Mouse (Mus musculus): ENCODE measurements around the gene Slc23a2. TPM values are rescaled to one million over a fixed set of nuclear protein-coding genes. Genes with fewer than 3 reads are reported as not detected.

The Slc23a2 gene
- polyA plus RNA-seq, 1 experiment = 98.5 TPM

GRCm38 (mm10) chr2:132135876-132136637 lies 8.9 kb downstream of the Slc23a2 start:
- peak in 1 of 2 experiments; percentile 72 for DNase-seq (ENCODE audit: extremely low spot score in 1 of 2, low spot score in 1 of 2)

- no peak for DNase-seq (ENCODE audit: extremely low spot score in 1 of 2, low spot score in 1 of 2)
These were observed 10.2 kb downstream of the Slc23a2 start for GRCm38 (mm10) chr2:132134758-132135157.

- no peak for DNase-seq (ENCODE audit: extremely low spot score in 1 of 2, low spot score in 1 of 2)
These were observed 11.5 kb downstream of the Slc23a2 start for GRCm38 (mm10) chr2:132133436-132133835.

DNA sequence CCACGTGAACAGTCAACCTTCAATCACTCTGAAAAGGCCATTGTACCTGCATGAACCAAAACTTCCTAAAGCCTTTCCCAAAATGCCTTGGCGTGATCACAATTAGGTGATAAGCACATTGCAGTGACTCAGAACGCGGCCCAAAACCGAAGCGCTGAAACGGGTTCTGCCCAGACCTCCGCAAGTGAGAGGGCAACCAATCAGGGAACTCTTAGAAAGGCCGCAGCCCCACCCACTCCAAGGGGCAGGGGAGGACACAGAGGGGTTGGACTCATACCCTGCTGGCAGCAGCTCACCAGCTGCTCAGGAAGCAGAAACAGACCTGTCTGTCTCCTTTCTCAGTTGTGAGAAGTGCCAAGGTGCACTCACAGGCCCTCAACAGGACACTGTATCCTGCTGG lies 13.6 kb downstream of the Slc23a2 start:
- DNase-seq (ENCODE audit: extremely low spot score in 1 of 2, low spot score in 1 of 2) = no peak

DNA sequence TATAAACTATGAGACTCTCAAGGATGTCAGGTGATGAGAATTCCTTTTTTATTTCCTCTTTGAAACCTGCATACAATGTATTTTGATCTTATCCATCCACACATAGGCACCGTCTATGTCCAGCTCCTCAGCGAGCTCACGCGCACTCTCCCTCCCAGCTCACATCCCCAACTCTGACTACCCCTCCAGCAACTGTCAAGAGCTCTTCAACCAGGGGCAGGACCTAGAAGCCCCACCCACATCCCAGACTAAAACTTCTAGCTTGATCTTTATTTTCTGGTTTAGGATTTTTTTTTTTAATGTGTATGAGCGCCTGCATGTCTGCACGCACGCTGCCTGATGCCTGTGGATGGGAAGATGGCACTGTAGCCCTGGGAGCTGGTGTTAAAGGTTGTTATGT lies 14.9 kb downstream of the Slc23a2 start:
- DNase-seq (ENCODE audit: extremely low spot score in 1 of 2, low spot score in 1 of 2) = no peak

DNA sequence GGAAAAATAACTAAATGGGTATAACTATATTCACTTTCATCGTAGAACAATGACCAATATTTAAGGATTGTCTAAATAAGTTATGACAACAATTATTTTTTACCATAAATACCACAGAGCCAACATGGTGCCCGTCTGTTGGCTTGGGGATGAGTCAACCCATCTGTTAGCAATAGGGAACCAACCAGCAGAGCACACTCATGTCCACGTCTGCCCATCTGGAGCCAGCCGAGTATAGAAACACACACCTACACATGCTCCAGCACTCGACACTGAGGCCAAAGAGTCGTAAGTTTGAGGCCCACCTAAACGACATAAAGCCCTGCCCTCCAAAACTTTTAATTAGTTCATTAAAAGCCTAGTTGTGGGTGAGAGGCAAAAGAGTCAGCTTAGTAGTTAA lies 15.7 kb downstream of the Slc23a2 start:
- DNase-seq (ENCODE audit: extremely low spot score in 1 of 2, low spot score in 1 of 2) = no peak

- DNase-seq (ENCODE audit: extremely low spot score in 1 of 2, low spot score in 1 of 2) = no peak
These were observed 17.0 kb downstream of the Slc23a2 start for GRCm38 (mm10) chr2:132127904-132128303.

- DNase-seq (ENCODE audit: extremely low spot score in 1 of 2, low spot score in 1 of 2) = no peak
These were observed 18.6 kb downstream of the Slc23a2 start for GRCm38 (mm10) chr2:132126292-132126691.

DNA sequence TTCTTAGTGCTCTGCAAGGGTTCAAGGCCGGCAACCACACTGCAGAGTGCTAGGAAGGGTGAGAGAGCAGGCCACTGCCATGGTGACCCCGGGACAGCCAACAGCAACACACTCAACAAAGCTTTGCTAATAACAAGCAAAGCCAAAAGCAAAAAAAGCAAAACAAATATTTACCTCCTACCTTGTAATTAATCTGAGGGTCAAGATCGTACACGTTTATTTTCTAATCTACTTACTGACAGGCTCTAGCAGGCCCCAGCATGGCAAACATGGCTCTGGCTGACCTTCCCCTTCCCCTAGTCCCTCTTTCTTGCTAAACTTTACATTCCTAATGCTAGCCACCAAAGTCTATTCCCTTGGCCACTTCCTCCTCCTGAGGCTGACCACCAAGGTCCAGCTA lies 21.8 kb downstream of the Slc23a2 start:
- no peak for DNase-seq (ENCODE audit: extremely low spot score in 1 of 2, low spot score in 1 of 2)

DNA sequence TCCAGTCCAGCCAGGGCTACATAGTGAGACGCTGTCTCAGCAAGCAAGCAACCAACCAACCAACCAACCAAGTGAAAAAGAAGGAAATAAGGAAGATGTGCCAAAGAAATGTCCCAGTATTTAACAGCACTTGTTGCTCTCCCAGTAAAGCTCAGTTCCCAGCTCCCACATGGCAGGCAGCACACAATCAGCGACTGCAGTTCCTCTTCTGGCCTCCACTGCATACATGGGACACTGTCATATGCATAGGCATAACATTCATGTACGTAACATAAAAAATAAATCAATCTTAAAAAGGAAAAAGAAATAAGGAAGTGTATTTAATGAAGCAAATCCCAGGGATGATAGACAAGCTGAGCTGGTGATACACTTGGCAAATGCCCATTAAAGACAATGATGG lies 23.9 kb downstream of the Slc23a2 start:
- DNase-seq (ENCODE audit: extremely low spot score in 1 of 2, low spot score in 1 of 2) = no peak

- no peak for DNase-seq (ENCODE audit: extremely low spot score in 1 of 2, low spot score in 1 of 2)
These were observed 26.3 kb downstream of the Slc23a2 start for GRCm38 (mm10) chr2:132118646-132119045.

GRCm38 (mm10) chr2:132115936-132116335 lies 29.0 kb downstream of the Slc23a2 start:
- no peak for DNase-seq (ENCODE audit: extremely low spot score in 1 of 2, low spot score in 1 of 2)

DNA sequence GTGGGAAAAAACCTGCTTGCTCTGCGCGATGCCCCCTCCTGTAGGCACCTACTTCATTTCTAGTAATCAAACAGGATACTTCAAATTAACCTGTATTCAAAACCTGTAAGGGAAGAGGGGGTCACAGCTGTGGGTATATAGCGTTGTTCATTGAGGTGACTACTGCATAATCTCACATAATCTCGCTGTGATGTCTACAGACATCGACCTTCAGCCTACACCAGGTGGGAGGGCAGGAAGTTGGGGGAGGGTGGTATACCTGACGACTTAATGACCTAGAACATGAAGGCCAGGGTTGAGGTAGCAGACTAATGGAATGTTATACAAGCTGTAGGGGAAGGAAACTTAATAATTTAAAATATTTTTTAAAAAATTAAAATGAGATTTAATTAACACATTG lies 29.6 kb downstream of the Slc23a2 start:
- no peak for DNase-seq (ENCODE audit: extremely low spot score in 1 of 2, low spot score in 1 of 2)

- DNase-seq (ENCODE audit: extremely low spot score in 1 of 2, low spot score in 1 of 2) = peak in 1 of 2 experiments; percentile 50
These were observed 30.7 kb downstream of the Slc23a2 start for GRCm38 (mm10) chr2:132113962-132114759.

- peak in 1 of 2 experiments; percentile 42 for DNase-seq (ENCODE audit: extremely low spot score in 1 of 2, low spot score in 1 of 2)
These were observed 32.6 kb downstream of the Slc23a2 start for GRCm38 (mm10) chr2:132112319-132112718.

DNA sequence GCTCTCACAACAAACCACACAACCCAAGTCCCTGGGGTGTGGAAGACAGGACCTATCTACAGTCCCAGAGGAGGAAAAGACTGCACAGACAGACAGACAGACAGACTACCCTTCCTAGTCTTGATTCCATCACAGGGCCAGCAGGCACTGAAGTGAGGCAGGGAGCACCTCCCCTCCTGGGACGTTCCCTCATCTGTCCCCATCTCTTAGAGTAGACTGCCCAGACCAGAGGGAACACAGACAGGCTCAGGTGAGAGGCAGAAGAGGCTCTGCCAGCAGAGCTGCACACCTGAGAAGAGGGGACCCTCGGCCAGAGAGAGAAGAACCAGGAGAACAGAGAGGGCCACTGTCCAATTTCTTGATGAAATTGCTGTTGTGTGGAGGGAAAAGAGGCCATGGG lies 33.0 kb downstream of the Slc23a2 start:
- no peak for DNase-seq (ENCODE audit: extremely low spot score in 1 of 2, low spot score in 1 of 2)

- peak; percentile 74 to 84 for DNase-seq (ENCODE audit: extremely low spot score in 1 of 2, low spot score in 1 of 2)
These were observed 33.6 kb downstream of the Slc23a2 start for GRCm38 (mm10) chr2:132111266-132111665.

DNA sequence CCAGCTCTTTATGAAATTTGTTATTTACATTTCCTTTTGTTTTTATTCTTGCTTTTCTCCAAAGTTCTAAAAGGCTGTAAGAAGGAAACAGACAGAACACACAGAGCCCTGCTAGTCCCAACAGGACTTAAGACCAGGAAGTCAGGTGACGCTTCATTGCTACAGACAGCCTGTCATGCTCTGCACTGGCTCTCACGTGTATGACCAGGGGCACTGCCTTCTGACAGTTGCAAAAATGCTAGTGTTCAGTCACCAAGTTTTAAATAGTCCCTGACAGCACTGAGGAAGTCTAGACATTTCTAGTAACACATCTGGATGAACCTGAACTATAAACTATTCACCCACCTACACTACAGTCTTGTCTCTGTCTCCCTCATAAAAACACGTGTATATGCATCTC lies 34.2 kb downstream of the Slc23a2 start:
- DNase-seq (ENCODE audit: extremely low spot score in 1 of 2, low spot score in 1 of 2) = no peak

GRCm38 (mm10) chr2:132108988-132109387 lies 35.9 kb downstream of the Slc23a2 start:
- no peak for DNase-seq (ENCODE audit: extremely low spot score in 1 of 2, low spot score in 1 of 2)

GRCm38 (mm10) chr2:132107611-132108010 lies 37.3 kb downstream of the Slc23a2 start:
- DNase-seq (ENCODE audit: extremely low spot score in 1 of 2, low spot score in 1 of 2) = peak; percentile 73 to 83

GRCm38 (mm10) chr2:132106069-132106468 lies 38.8 kb downstream of the Slc23a2 start:
- DNase-seq (ENCODE audit: extremely low spot score in 1 of 2, low spot score in 1 of 2) = no peak

GRCm38 (mm10) chr2:132103265-132103664 lies 41.6 kb downstream of the Slc23a2 start:
- DNase-seq (ENCODE audit: extremely low spot score in 1 of 2, low spot score in 1 of 2) = no peak
